Mouse (Mus musculus) c-Kit-positive CD71-negative TER-119-negative erythroid progenitor cells, embryonic 14.5 days (primary cell): ENCODE measurements around the gene Glyat.
"Not testable (repeated sequence)": the region's sequence is repeated elsewhere in the genome, so short reads cannot be mapped to it uniquely, and the experiment has no call there.

Experiments
- DNase-seq: peaks from one replicate; pipeline ENCODE4 v3.0.0-alpha.2; 2013; ENCODE audit warnings: low read depth

Gene Glyat

GRCm38 (mm10) chr19:12633176-12633575 is at the start of gene Glyat:
Glyat (plus strand) TSS chr19:12633308.
- no peak for DNase-seq

GRCm38 (mm10) chr19:12585310-12585709 is 47.8 kb upstream of the Glyat start:
- no peak for DNase-seq

GRCm38 (mm10) chr19:12591908-12592307 is 41.2 kb upstream of the Glyat start:
- DNase-seq: peak; percentile 32

- no peak for DNase-seq
These were observed 38.0 kb upstream of the Glyat start for GRCm38 (mm10) chr19:12595135-12595529.

DNA sequence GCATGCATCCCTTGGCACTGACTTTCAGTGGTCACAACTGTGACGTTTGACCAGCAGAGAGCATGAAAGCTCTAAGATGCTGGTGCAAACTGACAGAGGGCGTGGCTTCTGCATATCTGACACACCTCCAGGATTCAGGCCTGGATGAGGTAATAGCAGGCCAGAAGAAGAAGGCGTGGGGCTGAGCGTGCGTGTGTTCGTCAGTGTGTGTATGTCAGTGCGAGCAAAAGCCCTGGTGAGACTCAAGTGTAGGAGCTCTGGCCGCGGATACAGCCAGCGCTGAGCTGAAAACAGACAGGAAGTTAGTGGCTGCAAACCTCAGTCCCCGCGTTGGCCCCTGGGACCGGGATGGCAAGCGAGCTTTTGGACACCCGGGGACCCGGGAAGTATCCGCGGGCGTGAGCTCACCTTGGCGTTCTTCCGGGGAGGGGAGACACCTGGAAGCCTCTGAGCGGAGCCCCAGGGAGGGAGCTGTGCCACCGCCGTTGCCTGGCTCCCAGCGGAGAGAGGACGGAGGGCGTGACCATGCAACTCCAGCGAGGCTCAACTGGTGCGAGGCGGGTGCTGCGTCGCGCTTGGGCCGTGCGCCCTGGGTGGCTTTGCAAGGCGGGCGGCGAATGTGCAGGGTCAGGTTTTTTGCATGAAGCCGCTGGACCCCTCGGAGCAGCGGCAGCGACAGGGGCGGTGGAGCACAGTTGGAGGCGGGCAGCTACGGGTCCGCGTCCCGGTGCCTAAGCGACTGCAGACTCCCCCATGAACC is 37.4 kb upstream of the Glyat start:
- peak; percentile 56 for DNase-seq

- DNase-seq: no peak
These were observed 36.6 kb upstream of the Glyat start for GRCm38 (mm10) chr19:12596290-12597072.

GRCm38 (mm10) chr19:12597073-12597405 is 36.1 kb upstream of the Glyat start:
- no peak for DNase-seq

GRCm38 (mm10) chr19:12598674-12599073 is 34.4 kb upstream of the Glyat start:
- no peak for DNase-seq

DNA sequence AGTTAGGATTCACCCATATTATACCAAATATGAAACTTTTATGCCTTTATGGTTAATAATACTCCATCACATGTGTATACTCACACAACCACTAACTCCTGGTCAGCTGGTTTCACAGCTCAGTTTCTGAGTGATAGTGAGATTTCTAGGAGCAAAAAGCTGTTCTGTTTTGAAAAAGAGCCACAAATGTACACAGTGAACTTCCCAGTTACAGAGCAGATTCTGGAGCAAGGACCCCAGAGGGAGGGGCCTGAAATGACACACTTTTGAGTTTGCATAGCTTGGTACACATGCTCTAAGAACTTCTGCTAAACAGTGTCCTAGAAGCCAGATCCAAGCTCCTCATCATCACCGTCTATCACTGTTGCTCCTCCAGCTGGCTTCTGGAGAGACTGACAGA is 33.4 kb upstream of the Glyat start, which contains the start of gene Gm4952:
Gm4952 (plus strand) TSS at position 301 of the 400 bp plus-strand sequence.
- no peak for DNase-seq

DNA sequence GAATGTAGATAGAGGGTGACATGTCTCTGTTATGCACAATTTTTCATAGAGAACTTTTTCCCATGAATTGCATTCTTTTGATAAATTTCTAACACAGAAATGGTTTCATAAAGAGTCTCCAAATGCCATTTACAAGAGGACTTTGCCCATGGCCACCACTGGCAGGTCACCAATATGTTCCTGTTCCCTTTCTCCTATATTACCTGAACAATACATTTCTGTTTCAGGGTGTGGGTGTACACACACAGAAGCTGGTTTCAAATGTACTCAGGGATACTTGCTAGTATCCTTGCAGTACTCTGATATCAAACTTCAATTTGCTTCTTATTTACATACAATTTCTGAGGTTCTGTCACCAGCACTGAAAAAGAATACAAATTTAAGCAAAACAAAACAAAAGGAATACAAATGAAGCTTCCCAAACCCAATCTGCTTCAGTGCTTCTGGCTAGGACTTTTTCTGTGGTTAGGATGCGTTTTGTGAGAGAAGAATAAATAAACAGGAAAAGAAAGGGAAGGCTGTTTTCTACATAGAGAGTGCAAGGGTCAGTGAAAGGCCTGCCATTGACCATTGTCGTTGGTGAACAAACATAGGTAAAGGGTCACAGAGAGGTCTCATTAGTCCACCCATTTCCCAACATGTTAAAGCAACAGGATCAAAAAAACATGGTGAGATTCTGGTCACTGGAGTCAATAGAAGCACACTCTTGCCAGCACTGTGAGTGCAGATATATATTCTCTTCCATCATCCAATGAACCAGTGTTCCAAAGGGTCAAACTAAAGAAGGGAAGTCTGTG is 32.2 kb upstream of the Glyat start:
- DNase-seq: no peak

GRCm38 (mm10) chr19:12608336-12608735 is 24.8 kb upstream of the Glyat start:
- DNase-seq: no peak

DNA sequence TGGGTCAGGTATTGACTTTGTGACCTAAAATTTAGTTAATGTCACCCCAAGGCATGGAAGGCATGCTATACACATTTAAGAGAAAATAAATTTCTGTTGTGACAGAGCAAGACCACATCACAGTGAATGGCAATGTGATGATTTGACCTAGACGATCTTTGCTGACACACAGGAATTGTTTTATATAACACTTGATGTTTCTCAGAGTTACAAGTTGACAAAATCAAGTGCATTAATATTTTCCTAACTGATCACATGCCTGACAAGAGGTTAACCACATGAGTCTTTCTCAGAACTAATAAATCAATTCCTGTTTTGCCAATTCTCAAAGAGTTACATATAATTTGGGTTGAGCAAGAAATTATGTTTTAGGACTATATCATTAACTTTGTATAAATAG is 19.5 kb upstream of the Glyat start:
- DNase-seq: no peak

- no peak for DNase-seq
These were observed 1.2 kb downstream of the Glyat start for GRCm38 (mm10) chr19:12634259-12634658.

- DNase-seq: no peak
These were observed 1.9 kb downstream of the Glyat start for GRCm38 (mm10) chr19:12634963-12635362.

GRCm38 (mm10) chr19:12636863-12637262 is 3.8 kb downstream of the Glyat start:
- DNase-seq: no peak

GRCm38 (mm10) chr19:12638049-12638448 is 4.9 kb downstream of the Glyat start:
- DNase-seq: no peak

DNA sequence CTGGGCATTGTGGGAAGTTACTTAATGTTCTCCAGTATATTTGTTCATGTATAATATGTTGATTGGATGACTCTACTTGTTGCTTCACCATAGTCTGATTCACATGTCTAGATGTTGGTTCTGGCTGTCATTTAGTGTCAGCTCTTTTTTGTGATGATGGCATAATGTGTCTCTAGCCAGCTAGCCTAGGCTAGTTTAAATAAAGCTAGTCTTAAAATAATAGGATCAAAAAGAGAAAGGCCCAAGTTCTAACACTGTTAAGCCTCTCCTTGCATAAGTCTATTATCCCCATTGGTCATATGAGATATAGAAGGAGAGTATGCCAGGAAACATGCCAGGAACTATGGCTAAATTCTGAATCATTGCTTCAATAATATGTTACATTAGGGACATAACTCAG is 16.4 kb downstream of the Glyat start:
- no peak for DNase-seq

- no peak for DNase-seq
These were observed 33.0 kb downstream of the Glyat start for GRCm38 (mm10) chr19:12666156-12666555.

GRCm38 (mm10) chr19:12668601-12669000 is 35.5 kb downstream of the Glyat start:
- DNase-seq: not testable (repeated sequence)

DNA sequence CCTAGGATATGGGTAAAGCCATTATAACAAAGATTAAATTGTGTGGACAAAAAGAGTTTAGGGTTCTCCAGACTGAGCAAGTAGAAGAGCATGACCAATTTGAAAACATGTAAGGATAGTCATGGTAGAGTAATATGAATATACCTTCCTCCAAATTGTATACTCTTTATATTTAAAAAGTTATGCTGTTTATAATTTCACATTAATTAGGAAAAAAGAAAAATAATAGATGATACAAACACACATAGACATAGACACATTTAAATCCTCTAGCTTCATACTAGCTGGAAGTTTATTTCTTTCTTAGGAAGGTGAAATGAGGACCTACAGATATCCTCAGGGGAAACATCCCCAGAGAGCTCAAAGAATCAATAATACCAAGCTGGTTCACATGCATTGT is 37.0 kb downstream of the Glyat start, which contains the start of gene Olfr1442:
Olfr1442 (plus strand) TSS at position 301 of the 400 bp plus-strand sequence.
- DNase-seq: no peak

DNA sequence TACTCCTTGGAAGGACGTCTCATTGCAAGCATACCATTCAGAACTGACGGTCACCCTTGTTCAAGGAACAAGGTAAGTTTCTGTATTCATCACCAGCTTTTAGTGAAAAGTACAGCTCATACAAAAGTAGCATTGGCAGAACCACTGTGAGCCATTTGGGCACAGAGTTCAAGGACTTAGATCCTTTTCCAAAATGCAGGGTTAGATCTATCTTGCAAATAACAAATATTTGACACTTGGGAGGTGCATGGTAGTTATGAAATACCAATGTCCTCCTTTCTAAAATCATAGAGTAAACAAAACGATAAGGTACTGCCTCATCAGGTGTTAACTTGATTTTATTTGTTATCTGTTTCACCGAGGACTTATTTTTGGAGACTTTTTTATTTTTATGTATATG is 37.9 kb downstream of the Glyat start:
- DNase-seq: no peak

- DNase-seq: no peak
These were observed 44.7 kb downstream of the Glyat start, which contains the start of gene Olfr1443 for GRCm38 (mm10) chr19:12677812-12678211. Olfr1443 (plus strand) TSS chr19:12678112.
